Mouse (Mus musculus): Measurements from ENCODE around the gene Olfr1200.

Olfr1200 gene

GRCm38 (mm10) chr2:88770388-88770787 lies at the start of gene Olfr1200:
Olfr1200 (minus strand) TSS chr2:88770488.
- DNase-seq (ENCODE audit: low read depth, low spot score): no peak

- no peak for DNase-seq (ENCODE audit: low read depth, low spot score)
Observed at GRCm38 (mm10) chr2:88814196-88814595, 43.9 kb upstream of the Olfr1200 start, which contains the start of gene Olfr1202. Olfr1202 (plus strand) TSS chr2:88814496.

GRCm38 (mm10) chr2:88792736-88793135 lies 22.4 kb upstream of the Olfr1200 start, which contains the start of gene Olfr1201:
Olfr1201 (plus strand) TSS chr2:88793036.
- no peak for DNase-seq (ENCODE audit: low read depth, low spot score)

GRCm38 (mm10) chr2:88760369-88760768 lies 9.9 kb downstream of the Olfr1200 start, which contains the start of gene Olfr1199:
Olfr1199 (minus strand) TSS chr2:88760469.
- DNase-seq (ENCODE audit: low read depth, low spot score): no peak

- DNase-seq (ENCODE audit: low read depth, low spot score): no peak
Observed at GRCm38 (mm10) chr2:88751270-88751669, 19.0 kb downstream of the Olfr1200 start, which contains the start of gene Olfr1198. Olfr1198 (minus strand) TSS chr2:88751370.

- DNase-seq (ENCODE audit: low read depth, low spot score): no peak
Observed at GRCm38 (mm10) chr2:88743379-88743778, 26.9 kb downstream of the Olfr1200 start.

GRCm38 (mm10) chr2:88732266-88732665 lies 38.0 kb downstream of the Olfr1200 start, which contains the start of gene Olfr1197:
Olfr1197 (minus strand) TSS chr2:88732366.
- no peak for DNase-seq (ENCODE audit: low read depth, low spot score)
